Mouse (Mus musculus) inflammation-experienced regulatory T-cells, adult 6 months (primary cell): ENCODE data around the gene Taf5. TPM values are rescaled to one million over a fixed set of nuclear protein-coding genes. Genes with fewer than 3 reads are reported as not detected.
A peak's percentile ranks its signal among the peaks of the same experiment; 100 is the strongest.

Experiments
- ATAC-seq: one replicate; pipeline ENCODE4 v1.8.0; 2017
- polyA plus RNA-seq, 3 experiments: library from polyadenylated mRNA; unstranded; fragments of 100-300 nt; shearing (Covaris generic); gene quantifications; one replicate each; pipeline ENCODE4 v1.2.1; 2017

Taf5 gene
- polyA plus RNA-seq: 1 to 10 TPM; 1.6 to 3.3 (median 1.8) TPM

DNA sequence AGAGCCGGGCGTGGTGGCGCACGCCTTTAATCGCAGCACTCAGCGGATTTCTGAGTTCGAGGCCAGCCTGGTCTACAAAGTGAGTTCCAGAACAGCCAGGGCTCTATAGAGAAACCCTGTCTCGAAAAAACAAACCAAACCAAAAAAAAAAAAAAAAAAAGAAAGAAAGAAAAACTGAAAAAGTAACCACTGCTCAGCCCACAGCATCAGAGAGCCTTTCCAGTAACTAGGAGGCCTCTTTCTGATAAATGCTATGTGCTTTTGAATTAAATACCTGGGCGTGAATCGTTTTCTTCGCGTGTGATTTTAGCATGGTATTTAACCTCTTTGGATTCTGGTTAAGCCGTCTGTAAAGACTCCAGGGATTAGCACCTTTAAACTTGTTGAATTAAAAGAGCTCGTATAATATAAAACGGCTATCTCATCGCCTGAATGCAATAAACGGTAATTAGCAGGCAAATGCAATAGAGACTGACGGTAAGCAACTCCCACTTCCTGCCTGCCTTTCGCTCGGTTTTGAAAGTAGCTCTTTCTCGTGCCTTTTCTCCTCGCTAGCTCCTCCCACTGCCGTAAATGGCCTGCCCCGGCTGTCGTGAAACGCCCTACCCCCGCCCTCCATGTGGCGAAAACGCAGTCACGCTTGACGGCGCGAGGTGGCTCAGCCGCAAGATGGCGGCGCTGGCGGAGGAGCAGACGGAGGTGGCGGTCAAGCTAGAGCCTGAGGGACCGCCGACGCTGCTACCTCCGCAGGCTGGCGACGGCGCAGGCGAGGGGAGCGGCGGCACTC lies at the start of gene Taf5:
Taf5 (plus strand) TSS at position 651 of the 787 bp plus-strand sequence.
- ATAC-seq: peak; percentile 71

DNA sequence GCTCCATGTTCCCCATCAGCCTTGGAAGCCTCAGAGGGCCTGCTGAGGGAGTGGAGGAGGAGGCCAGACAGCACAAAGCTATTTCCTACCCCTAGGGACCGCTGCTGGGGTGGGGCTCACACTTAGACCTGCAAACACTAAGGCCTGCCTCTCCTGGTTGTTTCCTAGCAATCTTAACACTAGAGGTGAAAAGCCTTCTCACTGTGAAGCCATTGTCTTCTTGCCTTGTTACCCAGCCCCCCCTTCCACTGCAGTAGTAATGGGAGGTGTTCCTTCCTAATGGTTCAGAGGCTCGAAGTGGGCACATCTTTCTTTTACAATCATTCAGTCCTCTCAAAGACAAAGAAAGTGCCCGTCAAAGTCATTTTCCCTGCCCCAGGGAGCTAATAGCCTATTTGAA lies 49.7 kb upstream of the Taf5 start:
- ATAC-seq: no peak

DNA sequence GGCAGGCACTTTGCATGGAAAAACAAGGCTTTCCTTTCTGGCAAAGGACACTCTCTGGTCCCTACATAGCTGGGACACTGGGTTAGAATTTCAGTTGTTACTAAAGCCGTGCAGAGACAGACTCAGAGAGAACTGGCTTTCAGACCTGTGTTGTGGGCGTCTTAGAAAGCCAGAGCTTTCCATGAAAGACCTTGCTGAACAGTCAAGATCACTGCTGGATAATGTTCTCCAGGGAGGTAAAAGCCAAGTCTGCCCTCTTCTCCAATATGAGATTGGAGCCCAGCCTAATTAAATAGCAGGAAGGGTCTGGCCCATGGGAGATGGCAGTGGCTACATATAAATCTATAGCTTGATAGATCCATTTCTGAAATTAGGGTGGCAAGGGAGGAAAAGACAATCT lies 49.2 kb upstream of the Taf5 start:
- no peak for ATAC-seq

- no peak for ATAC-seq
Measured at GRCm38 (mm10) chr19:47019326-47019725, 48.2 kb upstream of the Taf5 start.

DNA sequence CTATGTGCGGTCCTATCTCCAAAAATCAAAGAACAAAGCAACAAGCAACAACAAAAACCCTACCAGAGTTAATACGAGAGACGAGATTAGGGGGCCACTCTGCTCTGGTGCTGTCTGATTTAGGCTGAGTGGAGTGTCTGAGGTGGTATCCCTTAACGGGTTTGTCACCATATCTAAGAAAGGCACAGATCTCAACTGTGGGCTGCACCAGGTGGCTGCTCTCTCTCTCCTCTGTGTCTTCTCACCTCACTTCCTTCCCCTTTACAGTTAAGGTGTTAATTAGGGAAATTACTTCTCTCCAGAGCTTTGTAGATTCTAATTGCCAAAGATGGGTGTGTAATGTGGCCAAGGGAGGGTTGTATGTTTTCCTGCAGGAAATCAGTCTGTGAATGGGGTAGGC lies 44.8 kb upstream of the Taf5 start:
- ATAC-seq: no peak

- ATAC-seq: no peak
Measured at GRCm38 (mm10) chr19:47023546-47023945, 44.0 kb upstream of the Taf5 start.

DNA sequence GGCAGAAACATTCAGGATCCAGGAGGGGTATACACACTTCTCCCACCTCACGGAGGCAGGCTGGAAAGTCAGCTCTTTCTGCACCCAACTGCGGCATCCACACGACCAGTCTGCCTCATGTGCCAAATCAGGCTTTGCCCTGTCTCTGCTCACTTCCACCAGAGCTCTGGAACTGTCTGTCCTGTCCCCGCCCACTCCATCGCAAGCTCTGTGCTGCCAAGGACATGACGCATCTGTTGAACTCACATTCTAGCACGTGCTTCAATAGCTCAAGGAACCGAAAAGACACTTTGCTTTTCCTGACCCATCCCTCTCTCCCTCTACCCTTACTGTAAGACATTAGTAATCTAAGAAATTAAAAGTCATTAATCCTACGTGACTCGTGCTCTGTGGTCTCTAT lies 42.6 kb upstream of the Taf5 start:
- no peak for ATAC-seq

DNA sequence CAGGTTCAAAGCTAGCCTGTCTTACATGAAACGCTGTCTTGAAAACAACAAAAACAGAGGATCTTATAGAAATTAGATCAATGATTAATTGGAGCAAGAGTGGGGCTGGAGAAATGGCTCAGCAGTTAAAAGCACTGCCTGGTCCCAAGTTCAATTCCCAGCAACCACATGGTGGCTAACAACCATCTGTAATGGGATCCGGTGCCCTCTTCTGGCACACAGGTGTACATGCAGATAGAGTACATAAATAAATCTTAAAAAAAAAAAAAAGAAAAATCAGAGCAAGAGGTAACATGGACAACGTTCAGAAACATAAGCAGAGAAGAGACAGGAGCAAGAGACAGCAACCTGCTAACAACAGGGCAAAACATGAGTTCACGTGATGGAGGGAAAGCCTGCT lies 41.0 kb upstream of the Taf5 start:
- no peak for ATAC-seq

DNA sequence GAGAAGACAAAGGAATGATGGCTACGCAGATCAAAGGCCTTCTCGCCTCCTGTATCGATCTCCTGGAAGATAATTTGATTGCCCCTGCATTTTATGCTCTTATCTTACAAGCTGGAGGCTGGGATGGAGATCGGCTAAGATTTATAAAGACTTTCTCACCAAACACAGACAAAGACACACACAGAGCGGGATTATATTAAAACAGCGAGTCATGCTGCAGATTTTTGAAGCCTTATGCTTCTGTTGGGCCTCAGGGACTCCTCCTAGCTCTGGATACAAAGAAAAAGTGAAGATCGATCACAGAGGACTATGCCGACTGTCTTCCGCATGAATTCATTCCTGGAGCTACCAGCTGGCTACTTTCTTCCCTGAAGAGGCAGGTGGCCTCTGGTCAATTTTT lies 37.8 kb upstream of the Taf5 start:
- ATAC-seq: no peak

DNA sequence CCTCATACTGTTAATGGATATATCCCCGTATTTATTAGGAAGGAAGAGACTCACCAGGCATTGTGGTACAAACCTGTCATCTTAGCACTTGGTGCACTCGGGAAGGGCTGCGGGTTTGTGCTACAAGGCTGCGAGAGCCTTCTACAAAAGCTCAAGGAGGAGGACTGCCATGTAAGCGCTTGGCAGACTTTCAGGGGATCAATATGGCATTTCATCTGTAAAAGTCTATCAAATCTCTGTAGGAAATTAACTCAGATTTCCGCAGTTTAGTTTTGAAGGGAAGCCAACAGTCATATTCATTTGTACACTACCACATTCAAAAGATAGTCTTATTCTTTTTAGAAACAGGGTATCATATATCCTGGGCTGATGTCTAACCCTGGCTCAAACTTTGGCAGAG lies 35.8 kb upstream of the Taf5 start:
- ATAC-seq: no peak

- no peak for ATAC-seq
Measured at GRCm38 (mm10) chr19:47034916-47035315, 32.6 kb upstream of the Taf5 start.

- ATAC-seq: no peak
Measured at GRCm38 (mm10) chr19:47036596-47036995, 30.9 kb upstream of the Taf5 start.

DNA sequence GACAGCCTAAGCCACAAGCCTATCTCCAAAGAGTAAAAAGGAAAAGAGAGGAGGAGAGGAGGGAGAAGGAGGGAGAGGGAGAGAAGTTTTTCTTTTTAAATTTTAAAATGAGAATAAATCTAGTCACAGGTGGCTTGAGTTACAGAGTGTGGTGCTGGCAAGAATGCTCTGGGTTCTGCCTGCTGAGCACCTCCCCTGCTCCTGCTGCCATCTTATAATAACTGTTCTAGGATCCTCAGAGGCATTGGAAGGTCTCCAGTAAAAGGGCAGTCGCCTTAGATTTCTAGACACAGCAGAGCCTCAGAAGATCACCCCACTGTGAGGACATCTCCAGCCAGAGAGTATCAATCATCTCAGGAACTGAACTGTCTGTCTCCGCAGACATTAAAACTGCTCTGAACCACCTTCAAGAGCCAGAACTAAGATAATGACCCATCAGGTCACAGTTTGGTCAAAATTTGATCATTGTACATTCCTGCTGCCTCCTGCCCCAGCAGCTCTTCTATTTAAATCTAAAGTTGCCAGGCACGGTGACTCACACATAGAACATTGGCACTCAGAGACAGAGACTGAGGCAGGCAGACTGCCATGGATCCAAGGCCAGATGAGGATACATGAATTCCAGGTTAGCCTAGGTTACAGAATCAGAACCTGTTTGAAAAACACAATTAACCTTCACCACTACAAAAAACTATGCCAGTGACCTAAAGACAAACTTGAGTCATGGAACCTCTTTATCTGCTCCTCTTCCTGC lies 26.6 kb upstream of the Taf5 start:
- no peak for ATAC-seq

- ATAC-seq: no peak
Measured at GRCm38 (mm10) chr19:47043608-47044007, 23.9 kb upstream of the Taf5 start.

GRCm38 (mm10) chr19:47046343-47046742 lies 21.2 kb upstream of the Taf5 start:
- ATAC-seq: no peak

DNA sequence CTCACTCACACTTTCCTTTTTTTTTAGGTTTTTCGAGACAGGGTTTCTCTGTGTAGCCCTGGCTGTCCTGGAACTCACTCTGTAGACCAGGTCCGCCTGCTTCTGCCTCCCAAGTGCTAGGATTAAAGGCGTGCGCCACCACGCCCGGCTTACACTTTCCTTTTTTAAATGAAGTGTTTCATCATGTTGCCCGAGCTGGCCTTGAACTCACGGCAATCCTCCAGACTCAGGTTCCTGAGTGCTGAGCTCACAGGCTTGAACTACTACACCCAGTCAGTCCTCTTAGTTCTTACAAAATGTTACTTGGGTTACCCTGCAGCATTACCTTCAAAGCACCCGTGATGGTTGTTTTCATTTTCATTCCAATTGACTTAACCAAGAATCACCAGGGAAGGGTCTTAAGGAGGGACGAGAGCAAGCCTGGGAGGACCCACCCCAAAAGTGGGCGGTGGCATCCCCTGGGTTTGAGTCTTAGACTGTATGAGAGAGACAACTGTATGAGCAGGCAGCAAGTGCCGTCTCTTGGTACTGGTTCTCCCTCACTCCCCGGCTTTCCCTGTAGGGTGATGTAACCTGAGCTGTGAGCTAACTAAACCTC lies 20.2 kb upstream of the Taf5 start:
- ATAC-seq: no peak

DNA sequence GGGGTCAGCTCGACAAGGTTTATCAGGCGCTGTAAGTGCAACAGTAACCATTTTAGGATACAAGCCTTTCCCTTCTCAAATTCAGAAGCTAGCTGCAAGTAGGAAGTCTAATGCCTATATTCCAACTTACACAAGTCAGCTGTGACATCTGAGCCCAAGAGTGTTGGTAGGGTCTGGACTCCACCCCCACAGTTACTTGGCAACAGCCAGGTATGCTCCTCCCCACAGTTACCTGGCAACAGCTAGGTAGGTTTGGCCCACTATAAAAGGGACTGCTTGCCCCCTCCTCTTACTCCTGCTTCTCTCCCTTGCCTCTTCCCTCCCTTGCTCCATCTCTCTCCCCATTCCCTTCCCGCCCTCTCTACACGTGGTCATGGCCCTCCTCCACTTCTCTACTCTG lies 18.5 kb upstream of the Taf5 start:
- ATAC-seq: no peak

DNA sequence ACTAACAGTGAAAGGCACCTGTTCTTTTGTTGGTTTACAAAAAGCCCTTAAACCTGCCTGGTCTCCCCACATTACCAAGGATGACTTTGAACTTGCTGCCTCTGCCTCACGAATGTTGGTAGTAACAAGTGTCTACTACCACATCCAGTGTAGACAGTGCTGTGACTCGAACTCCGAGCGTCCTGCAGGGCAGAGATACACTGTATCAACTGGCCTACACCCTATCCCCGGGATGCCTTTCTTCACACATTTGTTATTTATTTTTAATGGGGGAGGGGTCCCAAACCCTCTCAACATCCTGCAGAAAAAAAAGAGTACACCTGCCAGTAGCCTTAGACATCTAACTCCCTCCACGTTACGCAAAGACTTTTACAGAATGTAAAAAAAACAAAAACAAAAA lies 17.7 kb upstream of the Taf5 start:
- ATAC-seq: no peak

DNA sequence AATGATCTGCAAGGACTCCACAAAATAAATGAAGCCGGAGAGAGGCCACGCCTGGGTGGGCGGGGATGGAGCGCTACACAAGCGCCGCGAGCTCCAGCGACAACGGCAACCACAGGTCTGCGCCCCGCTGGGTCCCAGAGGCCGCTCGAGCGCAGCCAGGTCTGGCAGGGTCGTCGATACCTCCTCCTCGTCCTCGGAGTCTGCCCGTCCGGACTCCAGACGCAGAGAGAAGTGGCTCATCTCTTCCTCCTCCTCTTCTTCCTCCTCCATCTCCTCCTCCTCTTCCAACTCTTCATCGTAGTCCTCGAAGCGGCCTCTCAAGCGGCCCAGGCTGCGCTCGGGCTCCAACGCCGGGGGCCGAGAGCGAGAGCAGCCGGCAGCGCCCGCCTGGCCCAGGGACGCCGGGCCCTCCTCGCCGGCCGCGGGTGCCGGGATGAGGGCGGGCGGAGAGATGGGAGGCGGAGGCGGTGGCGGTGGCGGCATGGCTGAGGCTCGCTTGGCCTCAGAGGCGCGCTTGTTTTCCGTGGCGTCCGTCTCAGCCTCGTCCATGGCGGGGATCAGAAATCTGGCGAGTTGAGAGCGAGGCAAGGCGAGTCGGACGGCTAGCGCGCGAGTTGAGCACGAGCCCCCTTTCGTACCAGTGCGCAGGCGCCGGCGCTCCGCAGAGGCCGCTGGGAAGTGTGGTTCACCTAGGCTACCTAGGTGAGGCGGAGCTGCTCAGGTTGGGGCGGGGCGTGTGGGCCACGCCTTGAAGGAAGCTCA lies 17.1 kb upstream of the Taf5 start, which contains the start of gene Pcgf6:
Pcgf6 (minus strand) TSS at position 636 of the 762 bp plus-strand sequence.
- ATAC-seq: peak; percentile 95

GRCm38 (mm10) chr19:47052927-47053326 lies 14.6 kb upstream of the Taf5 start:
- no peak for ATAC-seq

- no peak for ATAC-seq
Measured at GRCm38 (mm10) chr19:47053471-47053870, 14.1 kb upstream of the Taf5 start.

DNA sequence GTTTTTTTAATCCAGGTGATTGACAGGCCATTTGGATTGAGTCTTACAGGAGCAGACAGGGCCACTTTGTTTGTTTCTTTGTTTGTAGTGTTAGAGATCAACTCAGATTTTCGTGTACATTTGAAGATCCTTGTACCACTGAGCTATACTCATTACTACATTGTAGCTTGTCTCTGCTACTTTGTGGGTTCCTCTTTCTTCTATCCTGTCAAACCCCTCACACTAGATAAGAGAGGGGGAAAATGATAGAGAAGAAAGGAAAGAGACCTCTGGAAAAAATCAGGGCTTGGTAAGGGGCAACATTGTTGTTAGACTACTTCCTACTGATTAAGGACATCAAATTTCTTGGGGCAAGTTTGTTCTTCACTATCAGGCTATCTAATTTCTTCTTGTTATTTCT lies 9.9 kb upstream of the Taf5 start:
- ATAC-seq: no peak

DNA sequence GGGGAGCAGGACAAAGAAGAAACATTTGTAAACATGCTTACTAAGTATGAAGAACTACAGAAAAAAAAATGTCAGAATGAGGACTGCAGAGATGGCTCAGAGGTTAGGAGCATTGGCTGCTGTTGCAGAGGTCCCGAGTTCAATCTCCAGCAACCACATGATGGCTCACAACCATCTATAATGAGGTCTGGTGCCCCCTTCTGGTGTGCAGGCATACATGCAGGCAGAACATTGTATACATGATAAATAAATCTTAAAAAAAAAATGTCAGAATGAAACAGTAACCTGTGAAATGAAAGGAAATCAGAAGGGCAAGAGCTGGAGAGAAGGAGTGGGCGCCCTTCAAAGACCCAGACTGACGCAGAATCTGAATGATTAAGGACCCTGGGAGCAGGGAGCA lies 1.7 kb upstream of the Taf5 start:
- no peak for ATAC-seq
